Mouse (Mus musculus): Measurements from ENCODE around the gene Nktr.

- TF ChIP-seq EP300 (IDR thresholded peaks at IDR 0.05; ENCODE audit: low read depth in 1 of 2, low read length in 2 of 2) (no peak), CTCF (IDR thresholded peaks at IDR 0.05 in 2 of 3, conservative IDR thresholded peaks at IDR 0.05 in 1 of 3; ENCODE audit: control insufficient read depth in 1 of 3, insufficient read depth in 1 of 3, low read depth in 2 of 3, low read length in 3 of 3, poor library complexity in 1 of 3, severe bottlenecking in 1 of 3) (no peak), POLR2A (IDR thresholded peaks at IDR 0.05; ENCODE audit: control insufficient read depth in 1 of 2, insufficient read depth in 1 of 2, low read depth in 1 of 2, low read length in 2 of 2, poor library complexity in 1 of 2) (no peak), CHD2 (IDR thresholded peaks at IDR 0.05; ENCODE audit: low read length) (no peak), TCF12 (IDR thresholded peaks at IDR 0.05; ENCODE audit: low read depth, low read length) (no peak), UBTF (IDR thresholded peaks at IDR 0.05; ENCODE audit: borderline replicate concordance, insufficient read depth, low read depth, low read length) (no peak), BHLHE40 (IDR thresholded peaks at IDR 0.05; ENCODE audit: borderline replicate concordance, low read depth, low read length) (no peak), CHD1 (IDR thresholded peaks at IDR 0.05; ENCODE audit: low read depth, low read length) (no peak), KAT2A (conservative IDR thresholded peaks at IDR 0.05; ENCODE audit: low read depth, low read length) (no peak), HCFC1 (IDR thresholded peaks at IDR 0.05; ENCODE audit: low read depth, low read length) (no peak), ZMIZ1 (IDR thresholded peaks at IDR 0.05; ENCODE audit: low read depth, low read length) (no peak), GABPA (IDR thresholded peaks at IDR 0.05; ENCODE audit: low read depth, low read length) (no peak), E2F4 (IDR thresholded peaks at IDR 0.05; ENCODE audit: borderline replicate concordance, low read depth, low read length) (no peak)
Measured at GRCm38 (mm10) chr9:121775951-121776350, 57.0 kb downstream of the Nktr start.

Measured in MEL (cell line).